Mouse (Mus musculus): ENCODE measurements around the gene Hist1h1b. TPM values are rescaled to one million over a fixed set of nuclear protein-coding genes. Genes with fewer than 3 reads are reported as not detected.

The Hist1h1b gene
- total RNA-seq, 2 experiments from 2014 or later, result 315 to 390 TPM

- no peak for DNase-seq (ENCODE audit: low spot score in 2 of 2)
These were observed 47.0 kb downstream of the Hist1h1b start for GRCm38 (mm10) chr13:21733466-21733865.

Small RNA genes lying within 50 kb of the gene (microRNA-seq; reads per million reads assigned to microRNA genes)
- gene Gm19658 (not detected), gene Gm44346 (not detected), gene Gm44454 (not detected)

Other genes starting within 250 kb of the Hist1h1b start
- 10 to 100 TPM; 27.8 to 30.2 TPM for gene Zkscan8, start 249.5 kb downstream of the Hist1h1b start, total RNA-seq (2021)
- gene Olfr1366, start 237.8 kb downstream of the Hist1h1b start, total RNA-seq (2021), result not detected
- gene Olfr1535, start 220.7 kb downstream of the Hist1h1b start, total RNA-seq (2021), result not detected
- gene Olfr1364, start 198.9 kb downstream of the Hist1h1b start, total RNA-seq (2021), result not detected
- not detected for gene Olfr1362, start 166.6 kb downstream of the Hist1h1b start, total RNA-seq (2021)
- under 1 TPM in 1 of 2 experiments, not detected in 1; 0.08 TPM for gene Olfr11, start 138.1 kb downstream of the Hist1h1b start, total RNA-seq (2021)
- gene Olfr1361, start 117.2 kb downstream of the Hist1h1b start, total RNA-seq (2021), result not detected
- not detected for gene Olfr1360, start 103.2 kb downstream of the Hist1h1b start, total RNA-seq (2021)
- gene Olfr1359, start 82.5 kb downstream of the Hist1h1b start, total RNA-seq (2021), result not detected
- gene Hist1h2bl, start 64.5 kb downstream of the Hist1h1b start, total RNA-seq (2021), result 100 to 1,000 TPM; 453 to 539 TPM
- gene Hist1h2ai, start 64.2 kb downstream of the Hist1h1b start, total RNA-seq (2021), result 100 to 1,000 TPM; 319 to 362 TPM
- gene Hist1h3h, start 63.0 kb downstream of the Hist1h1b start, total RNA-seq (2021), result 100 to 1,000 TPM; 643 to 717 TPM
- gene Hist1h2bm, start 58.6 kb downstream of the Hist1h1b start, total RNA-seq (2021), result 100 to 1,000 TPM; 142 to 169 TPM
- gene Hist1h4j, start 45.6 kb downstream of the Hist1h1b start, total RNA-seq (2021), result 100 to 1,000 TPM in 1 of 2 experiments, 10 to 100 TPM in 1; 89.5 to 116 TPM
- 1,000 to 10,000 TPM; 1,000 to 1,309 TPM for gene Hist1h4k, start 30.1 kb downstream of the Hist1h1b start, total RNA-seq (2021)
- 100 to 1,000 TPM; 172 to 196 TPM for gene Hist1h2ak, start 26.8 kb downstream of the Hist1h1b start, total RNA-seq (2021)
- gene Hist1h2bn, start 26.5 kb downstream of the Hist1h1b start, total RNA-seq (2021), result 100 to 1,000 TPM; 256 to 306 TPM
- 100 to 1,000 TPM; 511 to 579 TPM for gene Hist1h3i, start 2.7 kb upstream of the Hist1h1b start, total RNA-seq (2021)
- 100 to 1,000 TPM; 122 to 129 TPM for gene Hist1h2an, start 6.6 kb upstream of the Hist1h1b start, total RNA-seq (2021)
- 100 to 1,000 TPM; 192 to 223 TPM for gene Hist1h2bp, start 6.8 kb upstream of the Hist1h1b start, total RNA-seq (2021)
- gene Hist1h2bq, start 29.6 kb upstream of the Hist1h1b start, total RNA-seq (2021), result 100 to 1,000 TPM; 352 to 396 TPM
- gene Hist1h2ao, start 29.8 kb upstream of the Hist1h1b start, total RNA-seq (2021), result 100 to 1,000 TPM; 477 to 608 TPM
- 100 to 1,000 TPM; 742 to 886 TPM for gene Hist1h4m, start 31.1 kb upstream of the Hist1h1b start, total RNA-seq (2021)
- gene Hist1h4n, start 51.6 kb upstream of the Hist1h1b start, total RNA-seq (2021), result 100 to 1,000 TPM; 144 to 157 TPM
- gene Hist1h2ap, start 52.9 kb upstream of the Hist1h1b start, total RNA-seq (2021), result 100 to 1,000 TPM; 329 to 379 TPM
- gene Hist1h2br, start 53.1 kb upstream of the Hist1h1b start, total RNA-seq (2021), result 100 to 1,000 TPM; 346 to 390 TPM
- 1 to 10 TPM; 3.8 to 4.7 TPM for gene Zfp184, start 164.5 kb upstream of the Hist1h1b start, total RNA-seq (2021)
- gene Pom121l2, start 200.6 kb upstream of the Hist1h1b start, total RNA-seq (2021), result not detected
- not detected for gene Prss16, start 229.1 kb upstream of the Hist1h1b start, total RNA-seq (2021)

Measured in adrenal gland, postnatal 4 days (tissue).